Mouse (Mus musculus): ENCODE data around the gene Arhgap22.

- no peak for TF ChIP-seq CTCF (IDR thresholded peaks at IDR 0.05; ENCODE audit: control insufficient read depth, insufficient read depth, insufficient read length)
- no peak for TF ChIP-seq MYOG (IDR thresholded peaks at IDR 0.05; ENCODE audit: control insufficient read depth, extremely low read depth, insufficient read length)
- no peak for TF ChIP-seq CEBPB (IDR thresholded peaks at IDR 0.05; ENCODE audit: low read depth)
- no peak for TF ChIP-seq MAX (IDR thresholded peaks at IDR 0.05)
- no peak for TF ChIP-seq USF1 (IDR thresholded peaks at IDR 0.05; ENCODE audit: low read depth)
- no peak for TF ChIP-seq MYOD1 (IDR thresholded peaks at IDR 0.05; ENCODE audit: control insufficient read depth, insufficient read length, low read depth)
Measured at GRCm38 (mm10) chr14:33377211-33377610, 163.4 kb downstream of the Arhgap22 start.
